Mouse (Mus musculus) cerebellum, adult 2 months (tissue): ENCODE results near the gene Grid1. TPM values are rescaled to one million over a fixed set of nuclear protein-coding genes. Genes with fewer than 3 reads are reported as not detected.

Source experiments
- DNase-seq, 2 experiments: peaks; one replicate each; pipeline ENCODE4 v3.0.0; 2021
- H3K27ac ChIP-seq: fragments of 200-500 bp; 2 replicates; pipeline ENCODE4 v1.5.1; 2012; ENCODE audit warnings: low read length, control low read depth, inconsistent platforms; ENCODE audit not compliant: insufficient read depth
- H3K27me3 ChIP-seq: fragments of 200-500 bp; 2 replicates; pipeline ENCODE4 v1.6.1; 2012; ENCODE audit warnings: inconsistent platforms, mild to moderate bottlenecking, low read length, moderate library complexity; ENCODE audit not compliant: control insufficient read depth, insufficient read depth
- H3K4me1 ChIP-seq: fragments of 200-500 bp; 2 replicates; pipeline ENCODE4 v1.6.1; 2011; ENCODE audit warnings: low read length; ENCODE audit not compliant: control insufficient read depth, insufficient read depth
- H3K4me3 ChIP-seq: fragments of 200-500 bp; replicated peaks from 2 replicates; pipeline ENCODE3; 2011; ENCODE audit warnings: mild to moderate bottlenecking, low read depth, low read length, control low read depth; ENCODE audit not compliant: insufficient read depth
- CTCF ChIP-seq: fragments of 200-500 bp; IDR thresholded peaks from 2 replicates; pipeline ENCODE4 v1.5.1; 2011; ENCODE audit warnings: low read depth, mild to moderate bottlenecking, control low read depth, low read length, moderate library complexity, borderline replicate concordance; ENCODE audit not compliant: insufficient read depth
- POLR2A ChIP-seq: fragments of 200-500 bp; IDR thresholded peaks from 2 replicates; pipeline ENCODE4 v1.6.1; 2011; ENCODE audit warnings: low read length, control low read depth, borderline replicate concordance; ENCODE audit not compliant: insufficient read depth
- WGBS: fragments of 180-500 bp; shearing (Covaris S2); methylation state at CpG from one replicate; pipeline ENCODE4 v1.1.7; 2018; 5-methylcytosine and 5-hydroxymethylcytosine counted together
- polyA plus RNA-seq: library from polyadenylated mRNA; depleted of rRNA; stranded (reverse); fragments of >200 nt; gene quantifications from 2 replicates; pipeline ENCODE4 v1.2.3, GENCODE M21; 2012

Gene Grid1
- polyA plus RNA-seq, 1 experiment, result 13.3 TPM

DNA sequence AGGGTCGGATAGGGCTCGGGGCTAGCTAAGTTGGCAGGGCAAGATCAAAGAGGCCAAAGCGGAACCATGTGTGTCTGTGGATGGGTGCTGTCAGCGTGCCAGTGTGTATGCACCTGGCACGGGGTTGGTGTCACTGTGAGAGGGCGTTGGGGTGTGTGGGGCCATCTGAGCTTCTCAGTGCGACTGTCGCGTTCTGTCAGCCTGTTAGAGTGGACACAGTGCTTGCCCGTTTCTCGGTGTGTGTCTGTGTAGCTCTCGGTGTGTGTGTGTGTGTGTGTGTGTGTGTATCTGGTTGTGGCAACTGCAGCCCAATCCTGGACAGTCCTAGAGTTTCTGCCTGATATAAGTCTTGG, 721 bp downstream of the Grid1 start:
- peaks cover 10% of the 10 kb centered on the region for H3K4me1 ChIP-seq
- TF ChIP-seq CTCF, result no peak
- no peak for TF ChIP-seq POLR2A
- peaks cover 12% of the 10 kb centered on the region; the same call in 1 of the 2 replicates for H3K27me3 ChIP-seq
- DNase-seq, result peak in 1 of 2 experiments; percentile 25
- peak overlapping the region; percentile 52 for H3K4me3 ChIP-seq
- no peak overlapping the region for H3K27ac ChIP-seq
- 2% methylated on average over 12 of the region's 12 CpGs for WGBS

DNA sequence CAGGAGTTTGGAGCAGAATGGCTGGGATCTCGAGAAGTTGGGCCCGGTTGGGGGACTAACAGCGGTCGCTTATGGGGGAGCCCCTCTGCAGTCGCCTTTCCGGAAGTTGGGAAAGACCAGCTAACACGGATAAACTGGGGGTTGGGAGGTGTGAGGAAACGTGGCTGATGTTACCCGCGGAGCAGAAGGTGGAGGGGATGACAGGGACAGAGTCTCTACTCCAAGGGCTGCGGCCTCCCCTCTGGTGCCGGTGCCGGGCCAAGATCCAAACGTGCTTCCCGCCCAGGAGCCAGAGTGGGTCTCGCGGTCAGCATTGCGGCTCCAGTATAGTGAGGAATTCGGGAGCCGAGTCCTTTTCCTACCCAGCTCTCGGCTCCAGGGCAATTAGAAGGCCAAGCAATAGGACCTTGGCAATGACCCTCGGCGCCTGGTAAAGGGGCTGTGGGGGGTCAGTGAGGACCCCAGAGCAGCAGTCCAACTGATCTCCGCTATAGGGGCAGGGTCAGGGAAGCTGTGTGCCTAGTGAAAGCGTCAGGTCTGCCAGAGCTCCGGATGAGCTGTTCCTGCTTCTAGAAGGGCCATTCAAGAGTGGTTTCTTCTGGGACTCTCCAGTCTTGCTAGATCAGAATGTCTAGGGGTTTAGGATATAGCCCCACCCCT, 1.4 kb downstream of the Grid1 start:
- TF ChIP-seq CTCF (no peak), POLR2A (no peak)
- H3K27me3 ChIP-seq, result peaks cover 12% of the 10 kb centered on the region; the same call in 1 of the 2 replicates
- no peak overlapping the region for H3K4me3 ChIP-seq
- DNase-seq, result no peak
- H3K4me1 ChIP-seq, result peaks cover 10% of the 10 kb centered on the region
- 10% methylated on average over 26 of the region's 26 CpGs for WGBS
- H3K27ac ChIP-seq, result no peak overlapping the region

DNA sequence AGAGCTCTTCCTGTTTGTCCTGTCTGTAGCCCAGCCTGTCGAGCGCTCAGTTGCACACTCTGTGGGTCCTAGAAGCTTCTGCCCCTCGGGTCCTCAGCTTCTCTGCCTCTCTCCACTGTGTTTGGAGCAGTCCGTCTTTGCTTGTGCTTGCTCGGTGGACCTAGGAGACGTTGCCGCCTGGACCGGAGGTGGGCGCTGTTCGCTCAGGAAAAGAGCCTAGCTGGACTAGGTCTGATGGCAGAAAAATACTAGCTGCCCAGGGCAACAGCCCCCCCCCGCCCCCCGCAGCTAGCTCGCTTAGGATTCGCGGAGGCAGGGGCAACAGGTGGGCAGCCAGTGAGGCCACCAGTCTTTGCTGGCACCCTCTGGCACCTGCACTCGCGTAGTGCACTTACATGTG, 3.2 kb downstream of the Grid1 start:
- peak; percentile 45 to 47 for DNase-seq
- H3K4me3 ChIP-seq, result no peak overlapping the region
- H3K4me1 ChIP-seq, result peaks cover 10% of the 10 kb centered on the region
- WGBS, result 2% methylated on average over 17 of the region's 17 CpGs
- H3K27ac ChIP-seq, result no peak overlapping the region
- TF ChIP-seq POLR2A, result no peak
- peak; percentile 60; the same call in 1 of the 2 replicates for TF ChIP-seq CTCF
- H3K27me3 ChIP-seq, result peaks cover 10% of the 10 kb centered on the region; the same call in 1 of the 2 replicates

DNA sequence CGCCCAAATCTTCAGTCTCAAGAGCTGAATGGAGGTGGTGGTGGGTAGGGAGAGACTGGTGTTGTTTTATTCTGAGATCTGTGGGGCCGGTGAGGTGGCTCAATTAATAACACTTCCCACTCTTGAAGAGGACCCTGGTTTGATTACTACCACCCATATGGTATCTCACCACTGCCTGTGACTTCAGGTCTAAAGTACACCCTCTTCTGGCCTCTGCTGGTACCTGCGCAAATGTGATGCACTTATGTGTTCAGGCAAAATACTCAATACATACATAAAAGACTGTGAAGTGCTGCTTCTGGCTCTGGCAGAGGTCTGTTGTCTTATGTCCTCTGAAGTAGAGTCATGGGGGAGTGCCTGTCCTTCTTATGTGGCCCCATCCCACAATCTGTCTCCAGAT, 4.3 kb downstream of the Grid1 start:
- no peak overlapping the region for H3K27ac ChIP-seq
- no peak for TF ChIP-seq CTCF
- no peak for TF ChIP-seq POLR2A
- DNase-seq, result no peak
- WGBS, result 92% methylated on average over 3 of the region's 3 CpGs
- H3K4me3 ChIP-seq, result no peak overlapping the region
- H3K4me1 ChIP-seq, result peaks cover 10% of the 10 kb centered on the region
- peaks cover 9% of the 10 kb centered on the region; the same call in 1 of the 2 replicates for H3K27me3 ChIP-seq

DNA sequence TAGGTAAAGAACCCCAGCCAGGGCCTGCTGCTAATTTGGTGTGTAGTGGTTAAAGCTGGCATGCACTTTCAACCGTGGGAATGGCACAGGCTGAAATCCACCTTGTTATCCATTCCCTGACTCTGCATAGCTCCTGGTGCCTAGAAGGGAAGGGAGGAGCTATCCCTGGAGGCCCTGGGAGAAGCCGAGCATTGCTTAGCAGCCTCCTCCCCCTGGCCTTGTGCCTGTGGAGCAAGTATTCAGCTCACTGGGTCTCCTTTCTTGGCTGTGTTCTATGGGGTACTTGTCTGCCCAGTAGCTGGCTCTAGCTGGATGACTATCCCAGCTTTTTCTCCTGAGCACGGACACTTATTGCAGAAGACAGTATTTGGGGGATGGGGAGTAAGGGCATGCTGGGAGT, 6.0 kb downstream of the Grid1 start:
- Histone ChIP-seq H3K4me1 (peaks cover 6% of the 10 kb centered on the region), H3K4me3 (no peak overlapping the region), H3K27me3 (no peaks in the 10 kb centered on the region), H3K27ac (no peak overlapping the region)
- 40% methylated on average over 3 of the region's 3 CpGs for WGBS
- TF ChIP-seq POLR2A (no peak), CTCF (no peak)
- peak in 1 of 2 experiments; percentile 45 for DNase-seq

DNA sequence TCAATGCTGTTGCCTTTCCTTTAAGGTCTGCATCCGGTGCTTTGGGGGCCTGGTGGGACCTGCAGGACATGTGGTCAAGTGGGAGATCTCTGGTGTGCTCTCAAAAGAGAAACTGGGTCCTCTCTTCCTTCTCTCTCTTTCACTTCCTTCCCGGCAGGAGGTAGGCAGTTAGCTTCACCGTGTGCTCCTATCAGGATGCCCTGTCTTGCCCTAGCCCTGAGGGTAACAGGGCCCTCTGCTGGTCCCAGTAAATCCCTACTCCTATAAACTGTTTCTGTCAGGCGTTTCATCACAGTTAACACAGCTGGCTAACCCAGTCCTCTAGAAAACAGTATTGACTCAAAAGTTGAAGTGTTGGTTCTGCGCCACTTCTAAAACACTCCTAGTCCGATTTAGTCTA, 9.9 kb downstream of the Grid1 start:
- H3K27me3 ChIP-seq, result no peaks in the 10 kb centered on the region
- H3K4me3 ChIP-seq, result no peak overlapping the region
- H3K27ac ChIP-seq, result no peak overlapping the region
- 81% methylated on average over 6 of the region's 6 CpGs for WGBS
- TF ChIP-seq POLR2A (no peak), CTCF (no peak)
- no peaks in the 10 kb centered on the region for H3K4me1 ChIP-seq
- DNase-seq, result no peak

DNA sequence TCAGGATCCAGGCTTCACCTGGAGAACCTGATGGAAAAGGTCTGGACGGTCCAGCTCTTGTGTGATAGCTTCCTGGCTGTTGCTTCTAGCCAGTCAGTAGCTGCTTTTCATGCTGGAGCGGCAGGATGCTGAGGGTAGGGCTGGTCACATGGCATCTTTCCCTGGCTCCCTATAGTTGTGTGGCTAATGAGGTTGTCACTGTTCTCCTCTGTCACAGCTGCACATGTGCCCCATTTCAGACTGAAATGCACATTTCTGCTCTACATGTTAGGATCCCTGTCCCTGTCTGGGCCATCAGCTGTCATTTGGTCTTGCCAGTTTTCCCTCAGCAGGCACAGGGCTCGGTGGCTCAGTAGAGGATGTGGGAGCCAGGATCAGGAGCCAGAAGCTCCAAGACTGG, 17.2 kb downstream of the Grid1 start:
- Histone ChIP-seq H3K4me1 (no peaks in the 10 kb centered on the region), H3K27ac (no peak overlapping the region), H3K27me3 (no peaks in the 10 kb centered on the region), H3K4me3 (no peak overlapping the region)
- 32% methylated on average over 3 of the region's 3 CpGs for WGBS
- DNase-seq, result no peak
- TF ChIP-seq POLR2A, result no peak
- no peak for TF ChIP-seq CTCF

DNA sequence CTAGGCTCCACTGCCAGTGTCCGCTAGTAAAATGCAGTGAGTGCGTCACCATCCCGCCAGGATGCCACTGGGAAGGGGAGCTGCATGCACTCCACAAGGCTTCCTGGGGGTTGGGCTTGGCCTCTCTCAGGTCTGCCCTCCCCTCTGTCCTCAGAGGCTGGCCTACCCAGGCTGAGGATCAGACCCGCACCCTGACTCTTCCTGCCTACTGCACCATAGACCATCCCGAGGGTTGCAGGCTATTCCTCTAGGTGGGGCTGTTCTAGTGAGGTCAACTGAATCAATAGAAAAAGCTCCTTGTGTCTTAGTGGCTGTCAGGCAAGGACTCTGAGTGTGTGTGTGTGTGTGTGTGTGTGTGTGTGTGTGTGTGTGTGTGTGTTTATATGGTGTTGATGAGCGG, 19.1 kb downstream of the Grid1 start:
- H3K27ac ChIP-seq, result no peak overlapping the region

More for the DNA sequence above, 19.1 kb downstream of the Grid1 start:
- Histone ChIP-seq H3K4me3 (no peak overlapping the region), H3K27me3 (no peaks in the 10 kb centered on the region), H3K4me1 (no peaks in the 10 kb centered on the region)
- DNase-seq, result no peak
- no peak for TF ChIP-seq POLR2A
- TF ChIP-seq CTCF, result no peak
- WGBS, result 80% methylated on average over 6 of the region's 6 CpGs
